Mouse (Mus musculus) heart, adult 2 months (tissue): ENCODE data around the gene Stag1.

Source experiments
- CTCF ChIP-seq: fragments of 200-600 bp; IDR thresholded peaks from 2 replicates; pipeline ENCODE4 v1.8.1; 2022; ENCODE audit warnings: antibody characterized with exemption, mild to moderate bottlenecking, moderate library complexity
- EP300 ChIP-seq: fragments of 200-500 bp; IDR thresholded peaks from 2 replicates; pipeline ENCODE4 v1.6.1; 2011; ENCODE audit warnings: low read depth, low read length, control low read depth; ENCODE audit not compliant: insufficient read depth
- POLR2A ChIP-seq: fragments of 200-500 bp; IDR thresholded peaks from 2 replicates; pipeline ENCODE4 v1.6.1; 2011; ENCODE audit warnings: mild to moderate bottlenecking, low read depth, low read length, control low read depth; ENCODE audit not compliant: insufficient read depth

- TF ChIP-seq CTCF, result no peak
- TF ChIP-seq EP300, result no peak
- no peak for TF ChIP-seq POLR2A
Measured at GRCm38 (mm10) chr9:100605985-100606554, 8.5 kb downstream of the Stag1 start.
